Mouse (Mus musculus) cerebellum, postnatal 36 days (tissue): Measurements from ENCODE around the gene Elp6.

Source experiments
- DNase-seq, 2 experiments: peaks; one replicate each; pipeline ENCODE4 v3.0.0; 2021 to 2022; ENCODE audit warnings: mixed read lengths in 2 of 2

Gene Elp6

GRCm38 (mm10) chr9:110304969-110305651, at the start of gene Elp6:
Elp6 (plus strand) TSS chr9:110305173.
- peak; percentile 91 to 94 for DNase-seq

DNA sequence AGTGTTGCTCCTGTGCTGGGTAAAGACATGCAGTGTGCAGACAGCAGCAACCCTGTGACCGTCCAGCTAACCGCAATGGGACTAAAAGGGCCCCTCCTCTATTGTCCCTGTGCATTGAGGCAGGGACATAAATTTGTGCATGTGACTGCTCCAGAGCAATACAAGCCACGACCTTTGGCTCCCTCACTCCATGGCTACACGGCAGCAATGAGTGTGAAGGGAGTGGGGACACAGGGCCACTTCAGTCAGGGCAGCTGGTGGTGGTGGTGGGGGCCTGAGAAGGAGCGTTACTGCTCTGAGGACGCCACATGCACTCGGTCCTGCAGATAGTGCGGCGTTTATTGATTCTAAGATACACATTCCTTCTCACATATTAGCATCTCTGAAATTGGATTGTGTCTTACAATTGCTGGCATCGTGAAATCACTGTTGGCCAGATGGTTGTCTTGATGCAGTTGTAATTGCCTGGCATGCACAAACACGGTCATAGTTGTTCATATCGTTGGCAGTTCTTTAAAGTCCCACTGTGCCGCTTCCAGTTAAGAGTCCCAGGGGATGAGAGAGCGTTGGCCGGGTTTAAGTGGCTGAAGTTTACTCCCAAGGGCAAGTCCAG, 49.5 kb upstream of the Elp6 start:
- no peak for DNase-seq

DNA sequence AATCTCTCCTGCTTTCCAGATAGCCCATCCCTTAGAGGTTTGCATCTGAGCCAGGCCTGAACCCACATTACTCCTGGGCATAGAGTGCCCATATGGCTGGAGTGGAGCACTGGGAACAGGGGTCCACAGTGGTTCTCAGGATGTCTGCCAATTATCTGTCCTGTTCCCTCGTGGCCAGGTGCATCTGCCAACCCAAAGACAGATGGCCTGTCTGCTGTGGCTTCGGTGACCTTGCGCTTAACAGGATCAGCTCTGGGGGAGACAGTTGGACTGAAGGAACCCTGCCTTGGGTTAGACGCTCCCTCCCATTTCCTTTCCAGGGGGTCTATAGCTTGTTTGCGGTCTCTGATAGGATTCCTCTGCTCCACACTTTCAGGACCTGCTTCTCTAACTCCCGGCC, 46.3 kb upstream of the Elp6 start:
- peak; percentile 53 for DNase-seq

GRCm38 (mm10) chr9:110259118-110259517, 45.9 kb upstream of the Elp6 start:
- DNase-seq: no peak

DNA sequence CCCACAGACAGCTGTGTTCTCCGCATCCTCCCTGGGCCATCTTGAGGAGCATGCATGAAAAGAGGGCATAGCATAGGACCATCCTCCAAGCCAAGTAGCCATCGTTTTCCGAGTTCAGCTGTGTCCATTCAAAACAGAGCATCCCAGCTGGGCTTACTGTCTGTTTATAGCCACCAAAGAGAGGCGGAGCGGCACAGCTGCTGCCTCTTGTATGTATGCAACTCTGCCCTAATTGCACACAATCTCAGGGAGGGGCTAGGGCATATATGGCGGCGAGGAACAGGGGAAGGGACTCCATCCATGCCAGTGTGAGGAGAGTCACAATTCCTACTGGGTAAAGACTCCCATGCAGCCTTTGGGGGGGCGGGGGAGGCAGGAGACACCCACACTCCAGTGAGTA, 41.8 kb upstream of the Elp6 start:
- DNase-seq: no peak

DNA sequence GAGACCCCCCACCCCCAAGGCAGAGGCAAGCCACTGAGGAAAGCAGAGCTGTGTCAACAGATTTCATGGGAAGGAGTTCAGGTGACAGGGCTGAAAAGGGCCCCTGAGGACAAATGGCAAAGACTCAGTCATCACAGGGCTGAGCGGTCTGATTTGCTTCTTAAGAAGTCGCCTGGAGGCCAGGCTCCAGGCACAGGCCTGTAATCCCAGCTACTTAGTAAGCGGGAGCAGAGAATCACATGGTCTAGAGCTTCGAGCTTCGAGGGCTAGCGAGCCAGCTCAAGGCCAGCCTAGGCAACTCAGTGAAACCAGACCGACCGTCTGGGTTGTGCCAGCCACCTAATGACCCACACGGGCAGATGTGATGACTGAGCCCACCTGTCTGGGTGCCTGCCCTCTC, 40.0 kb upstream of the Elp6 start:
- DNase-seq: no peak

DNA sequence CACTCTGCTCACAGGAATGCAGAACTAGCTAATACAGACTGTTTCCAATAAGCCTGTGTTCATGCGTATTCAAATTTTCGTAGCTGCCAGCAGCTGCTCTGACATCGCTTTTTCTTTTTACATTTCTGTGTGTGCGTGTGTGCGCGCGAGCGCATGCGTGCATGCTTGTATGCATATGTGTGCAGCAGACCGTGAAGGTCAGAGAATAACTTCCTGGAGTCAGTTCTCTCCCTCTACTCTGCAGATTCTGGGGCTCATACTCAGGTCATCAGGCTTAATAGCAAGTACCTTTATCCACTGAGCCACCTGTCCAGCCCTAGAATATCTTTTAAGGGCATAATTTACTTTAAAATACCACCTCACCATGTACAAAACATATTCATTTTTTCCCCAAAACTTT, 36.6 kb upstream of the Elp6 start:
- DNase-seq: no peak

GRCm38 (mm10) chr9:110272330-110272729, 32.6 kb upstream of the Elp6 start:
- DNase-seq: no peak

- DNase-seq: no peak
Measured at GRCm38 (mm10) chr9:110273507-110273906, 31.5 kb upstream of the Elp6 start.

GRCm38 (mm10) chr9:110275882-110276281, 29.1 kb upstream of the Elp6 start:
- DNase-seq: no peak

DNA sequence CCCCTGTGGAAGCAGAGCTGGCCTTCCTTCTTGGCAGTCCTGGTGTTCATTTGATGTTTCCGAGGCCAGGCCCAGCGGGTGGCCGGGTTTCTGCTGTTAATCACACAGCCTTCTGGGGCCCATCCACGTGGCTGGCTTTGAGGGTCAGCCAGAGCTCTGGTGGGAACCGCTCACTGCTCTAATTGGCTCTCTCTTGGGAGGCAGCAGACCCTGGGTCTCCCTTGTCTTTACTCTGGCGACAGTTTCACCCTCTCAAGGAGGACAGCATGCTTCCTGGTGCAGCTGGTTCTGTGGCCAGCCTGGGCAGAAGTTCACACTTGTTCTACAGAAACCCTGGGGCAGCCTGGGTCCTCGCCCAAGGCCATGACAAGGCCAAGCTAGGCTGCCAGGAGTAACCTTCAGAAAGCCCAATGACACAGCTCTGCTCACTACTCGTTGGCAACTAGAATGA, 27.5 kb upstream of the Elp6 start:
- DNase-seq: peak in 1 of 2 experiments; percentile 19

DNA sequence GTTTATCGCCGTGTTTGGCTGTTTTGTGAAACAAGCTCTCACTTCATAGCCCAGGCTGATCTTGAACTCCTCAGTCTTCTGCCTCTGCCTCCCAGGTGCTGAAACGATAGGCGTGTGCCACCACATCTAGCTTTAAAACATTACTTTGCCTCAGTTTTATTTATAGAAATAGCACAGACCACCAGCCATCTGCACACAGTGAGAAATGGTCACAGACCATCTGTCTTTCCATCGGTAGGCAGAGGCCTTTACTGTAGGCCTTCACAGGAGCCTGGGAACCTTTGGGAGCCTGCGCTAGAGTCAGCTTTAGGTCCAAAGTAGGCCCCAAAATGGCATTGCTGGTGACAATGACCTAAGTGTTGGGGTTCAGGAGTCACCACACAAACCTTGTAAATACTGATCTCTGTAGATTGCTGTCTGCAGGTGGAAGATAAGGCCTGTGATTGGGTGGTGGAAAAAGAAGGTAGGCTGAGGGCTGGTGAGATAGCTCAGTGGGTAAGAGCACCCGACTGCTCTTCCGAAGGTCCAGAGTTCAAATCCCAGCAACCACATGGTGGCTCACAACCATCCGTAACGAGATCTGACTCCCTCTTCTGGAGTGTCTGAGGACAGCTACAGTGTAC, 20.8 kb upstream of the Elp6 start:
- peak; percentile 30 to 31 for DNase-seq

DNA sequence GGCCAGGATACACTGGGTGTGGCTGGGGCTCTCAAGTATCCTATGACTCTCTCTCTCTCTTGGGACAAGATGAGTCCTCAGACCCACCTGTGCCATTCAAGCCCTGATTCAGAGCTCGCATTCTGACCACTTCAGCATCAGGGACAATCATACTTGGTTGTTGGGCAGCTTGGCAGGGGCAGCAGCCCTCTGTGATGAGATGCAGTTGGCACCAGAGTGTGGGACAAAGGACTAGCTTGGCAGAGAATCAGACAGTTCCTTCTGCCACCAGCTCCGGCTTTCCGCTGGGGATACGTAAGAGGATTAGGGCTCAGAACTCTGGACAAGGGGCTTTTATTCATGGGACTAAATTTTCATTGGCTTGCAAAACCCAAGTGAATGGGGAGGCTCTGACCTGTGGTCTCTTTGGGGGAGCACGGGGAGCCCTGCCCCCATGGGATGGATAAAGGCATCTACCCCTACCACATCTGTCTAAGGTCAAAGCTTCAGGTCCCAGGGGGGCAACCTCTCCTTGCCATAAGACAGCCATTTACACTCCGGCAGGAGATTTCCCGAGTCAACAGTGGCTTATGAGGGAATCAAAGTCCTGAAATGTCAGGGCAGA, 17.6 kb upstream of the Elp6 start:
- peak; percentile 46 to 47 for DNase-seq

DNA sequence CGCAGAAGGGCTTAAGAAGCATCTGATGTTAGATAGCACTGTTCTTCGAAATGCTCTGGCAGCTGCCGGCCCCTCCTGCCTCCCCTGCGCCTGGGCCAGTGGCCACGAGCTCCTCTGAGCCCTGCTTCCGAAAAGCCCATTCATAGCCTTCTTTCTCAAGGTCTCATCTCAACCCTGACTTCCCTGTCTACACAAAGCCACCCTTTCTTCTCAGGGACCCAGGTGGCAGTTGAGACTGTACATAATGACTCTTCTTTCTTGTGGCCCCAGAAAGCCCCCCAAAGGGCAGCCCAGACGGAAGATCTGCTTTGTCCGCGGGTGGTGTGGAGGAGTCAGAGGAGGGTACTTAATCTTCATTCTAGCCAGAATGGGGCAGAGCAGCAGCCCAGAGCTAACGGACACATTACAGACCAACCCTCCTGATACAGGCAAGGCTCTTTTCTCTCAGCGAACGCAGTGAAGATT, 11.7 kb upstream of the Elp6 start:
- no peak for DNase-seq

- DNase-seq: no peak
Measured at GRCm38 (mm10) chr9:110293873-110294415, 11.0 kb upstream of the Elp6 start.

GRCm38 (mm10) chr9:110294786-110295185, 10.2 kb upstream of the Elp6 start:
- no peak for DNase-seq

- peak; percentile 83 to 88 for DNase-seq
Measured at GRCm38 (mm10) chr9:110296867-110297627, 7.9 kb upstream of the Elp6 start.

DNA sequence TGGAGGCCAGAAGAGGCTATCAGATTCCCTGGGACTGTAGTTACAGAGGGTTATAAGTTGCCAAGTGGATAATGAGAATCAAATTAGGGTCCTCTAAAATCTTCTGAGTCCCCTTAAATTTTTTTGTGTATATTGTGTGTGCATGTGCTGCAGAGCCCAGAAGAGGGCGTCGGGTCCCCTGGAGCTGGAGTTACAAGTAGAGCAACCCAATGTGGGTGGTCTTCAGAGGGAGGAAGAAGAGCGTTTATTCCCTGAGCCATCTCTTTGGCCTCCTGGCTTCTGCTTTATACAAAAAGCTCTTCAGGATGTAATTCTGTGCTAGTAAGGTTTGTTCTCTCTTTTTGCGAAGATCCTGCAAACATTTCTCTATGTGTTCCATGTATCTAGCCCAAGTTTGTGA, 457 bp upstream of the Elp6 start:
- DNase-seq: no peak

- no peak for DNase-seq
Measured at GRCm38 (mm10) chr9:110306371-110306770, 1.4 kb downstream of the Elp6 start.

DNA sequence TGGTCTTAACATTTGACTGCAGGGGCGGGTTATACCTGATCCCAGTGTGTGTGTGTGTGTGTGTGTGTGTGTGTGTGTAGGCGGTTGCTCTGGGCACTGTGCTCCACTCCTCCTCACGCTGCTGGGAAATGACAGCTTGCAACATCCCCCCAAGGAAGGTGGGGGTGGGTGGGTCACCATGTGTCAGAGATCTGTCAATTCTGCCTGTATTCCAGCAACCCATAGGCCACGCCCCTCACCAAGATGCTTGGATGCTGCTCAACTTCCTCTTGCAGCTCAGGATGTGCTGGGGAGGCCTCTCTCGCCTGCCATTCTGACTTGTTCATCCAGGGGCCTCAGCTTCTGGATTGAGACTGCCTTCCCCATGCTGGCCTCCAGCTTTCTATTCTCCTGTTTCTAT, 9.7 kb downstream of the Elp6 start:
- no peak for DNase-seq

- no peak for DNase-seq
Measured at GRCm38 (mm10) chr9:110315410-110315809, 10.4 kb downstream of the Elp6 start.

DNA sequence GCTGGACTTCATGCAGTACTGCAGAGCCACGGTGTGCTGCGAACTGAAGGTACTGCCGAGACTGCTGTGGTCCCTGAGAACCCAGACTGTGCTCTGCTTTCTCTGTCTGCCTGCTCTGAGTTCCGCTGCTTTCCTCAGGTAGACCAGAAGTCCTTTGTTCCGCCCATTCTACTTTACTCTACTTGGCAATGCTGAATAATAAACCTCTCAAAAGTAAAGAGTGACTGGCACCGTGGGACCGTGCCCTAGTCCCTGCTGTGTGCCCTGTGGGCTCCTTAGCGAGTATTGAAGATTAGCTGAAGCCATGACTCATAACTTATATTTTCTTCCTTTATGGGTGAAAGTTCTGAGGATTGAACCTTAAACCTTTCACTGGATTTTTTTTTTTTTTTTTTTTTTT, 10.9 kb downstream of the Elp6 start:
- no peak for DNase-seq

DNA sequence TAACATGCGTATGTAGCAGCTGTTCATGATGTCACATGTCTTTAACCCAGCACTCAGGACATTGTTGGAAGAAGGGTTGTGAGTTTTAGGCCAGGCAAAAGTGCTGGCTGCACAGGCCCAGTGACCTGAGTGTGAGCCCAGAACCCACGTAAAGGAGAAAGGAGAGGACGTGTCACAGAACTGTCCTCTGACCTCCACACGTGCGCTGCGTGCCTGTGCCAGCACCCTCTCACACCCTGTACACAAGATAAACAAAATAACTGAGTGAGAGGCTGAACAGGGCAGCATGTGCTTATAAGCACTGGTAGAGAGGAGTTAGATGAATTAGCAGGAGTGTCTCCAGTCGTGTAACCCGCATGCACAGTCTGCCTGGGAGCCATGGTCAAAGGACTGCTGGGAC, 11.5 kb downstream of the Elp6 start:
- DNase-seq: no peak
